In genomic region chr17:14262217-14262616, GRCm38 (mm10) we compare ENCODE assay signal across 19 mouse cellular contexts. TPM values are rescaled to one million over a fixed set of nuclear protein-coding genes. Genes with fewer than 3 reads are reported as not detected.
DNase-seq lines count a peak whose midpoint lies in the region; ATAC-seq and TF ChIP-seq lines count a peak whose summit lies in the region.
"Had no signal": no experiment of that assay in that cellular context is flagged by ENCODE, and none has a peak within 500 bp of the region (broad histone marks: within the 10 kb centered on the region; RNA-seq: fewer than 3 reads in every experiment).

No protein-coding gene starts in this region.

- TF ChIP-seq CTCF in intestine, postnatal 0 days (IDR thresholded peaks at IDR 0.05; ENCODE audit: low read depth) = no peak

- ATAC-seq in intestine, embryonic 15.5 days = peak; percentile 39
- ATAC-seq in intestine, postnatal 0 days = no peak
- no peak for ATAC-seq in lung, embryonic 15.5 days (ENCODE audit: borderline replicate concordance, extremely low read depth, low FRiP score, low TSS enrichment)
- ATAC-seq in embryonic facial prominence, embryonic 15.5 days (ENCODE audit: insufficient number of reproducible peaks, low FRiP score, low TSS enrichment, low read depth) = peak; percentile 57
- ATAC-seq in stomach, embryonic 15.5 days (ENCODE audit: insufficient read depth, low FRiP score, low read depth) = 0 out of 2 replicates have a peak, but pooled peaks have one; percentile 49
- ATAC-seq: forebrain, embryonic 13.5 days; forebrain, postnatal 0 days had no signal

- no peak for DNase-seq in lung, postnatal 14 days
- DNase-seq in layer of hippocampus, postnatal 14 days (ENCODE audit: low spot score in 2 of 2) = no peak
- DNase-seq: adrenal gland, adult 2 months; adrenal gland, postnatal 25 days; cerebellum, adult 18-20 months; cerebellum, adult 9-11 months; cerebellum, postnatal 36 days; forebrain, postnatal 0 days; gastrocnemius, postnatal 36 days; heart, adult 11 months; heart, postnatal 36 days had no signal

- peaks cover 6% of the 10 kb centered on the region for H3K4me1 ChIP-seq in intestine, embryonic 15.5 days (replicated peaks)
- no peaks in the 10 kb centered on the region for H3K4me1 ChIP-seq in intestine, postnatal 0 days (replicated peaks; ENCODE audit: control insufficient read depth, insufficient read depth, low read length)
- H3K4me1 ChIP-seq in lung, embryonic 15.5 days = peaks cover 23% of the 10 kb centered on the region
- peaks cover 4% of the 10 kb centered on the region; the same call in 1 of the 2 replicates for H3K4me1 ChIP-seq in embryonic facial prominence, embryonic 15.5 days
- H3K4me1 ChIP-seq in stomach, embryonic 15.5 days = peaks cover 4% of the 10 kb centered on the region; the same call in 1 of the 2 replicates
- H3K4me1 ChIP-seq: hindbrain, embryonic 15.5 days had no signal

- no peaks in the 10 kb centered on the region for H3K36me3 ChIP-seq in intestine, embryonic 15.5 days
- no peaks in the 10 kb centered on the region for H3K36me3 ChIP-seq in intestine, postnatal 0 days (ENCODE audit: control insufficient read depth, insufficient read depth)
- H3K36me3 ChIP-seq in lung, embryonic 15.5 days = no peaks in the 10 kb centered on the region
- no peaks in the 10 kb centered on the region for H3K36me3 ChIP-seq in embryonic facial prominence, embryonic 15.5 days
- H3K36me3 ChIP-seq in stomach, embryonic 15.5 days = no peaks in the 10 kb centered on the region
- H3K36me3 ChIP-seq: heart, embryonic 13.5 days; hindbrain, embryonic 15.5 days had no signal

- H3K27ac ChIP-seq in intestine, embryonic 15.5 days = no peak overlapping the region
- H3K27ac ChIP-seq in intestine, postnatal 0 days (ENCODE audit: low read depth, low read length) = no peak overlapping the region
- H3K27ac ChIP-seq in lung, embryonic 15.5 days = peak overlapping the region; percentile 39
- no peak overlapping the region for H3K27ac ChIP-seq in embryonic facial prominence, embryonic 15.5 days (replicated peaks)
- H3K27ac ChIP-seq in stomach, embryonic 15.5 days = peak overlapping the region; percentile 57; the same call in 1 of the 2 replicates
- H3K27ac ChIP-seq: forebrain, embryonic 13.5 days; heart, embryonic 13.5 days; hindbrain, embryonic 15.5 days had no signal

- no peaks in the 10 kb centered on the region for H3K9me3 ChIP-seq in intestine, embryonic 15.5 days
- no peaks in the 10 kb centered on the region for H3K9me3 ChIP-seq in intestine, postnatal 0 days (ENCODE audit: control insufficient read depth)
- no peaks in the 10 kb centered on the region for H3K9me3 ChIP-seq in lung, embryonic 15.5 days
- H3K9me3 ChIP-seq in embryonic facial prominence, embryonic 15.5 days (replicated peaks) = no peaks in the 10 kb centered on the region
- no peaks in the 10 kb centered on the region for H3K9me3 ChIP-seq in stomach, embryonic 15.5 days
- H3K9me3 ChIP-seq: forebrain, embryonic 13.5 days; heart, embryonic 13.5 days; hindbrain, embryonic 15.5 days had no signal

- H3K9ac ChIP-seq in intestine, embryonic 15.5 days = no peak overlapping the region
- no peak overlapping the region for H3K9ac ChIP-seq in intestine, postnatal 0 days (ENCODE audit: low read depth, low read length)
- H3K9ac ChIP-seq in lung, embryonic 15.5 days = no peak overlapping the region
- no peak overlapping the region for H3K9ac ChIP-seq in embryonic facial prominence, embryonic 15.5 days
- no peak overlapping the region for H3K9ac ChIP-seq in stomach, embryonic 15.5 days
- H3K9ac ChIP-seq: forebrain, embryonic 13.5 days; forebrain, postnatal 0 days; heart, embryonic 13.5 days; hindbrain, embryonic 15.5 days had no signal

- no peaks in the 10 kb centered on the region for H3K27me3 ChIP-seq in intestine, embryonic 15.5 days (replicated peaks)
- H3K27me3 ChIP-seq in intestine, postnatal 0 days (replicated peaks; ENCODE audit: control insufficient read depth, insufficient read depth, low read length) = no peaks in the 10 kb centered on the region
- no peaks in the 10 kb centered on the region for H3K27me3 ChIP-seq in lung, embryonic 15.5 days
- no peaks in the 10 kb centered on the region for H3K27me3 ChIP-seq in embryonic facial prominence, embryonic 15.5 days
- H3K27me3 ChIP-seq in stomach, embryonic 15.5 days (replicated peaks) = no peaks in the 10 kb centered on the region
- H3K27me3 ChIP-seq: forebrain, embryonic 13.5 days; hindbrain, embryonic 15.5 days had no signal

- WGBS in intestine, embryonic 15.5 days = 61% methylated on average over 10 of the region's 10 CpGs
- 68% methylated on average over 10 of the region's 10 CpGs for WGBS in intestine, postnatal 0 days
- WGBS in lung, embryonic 15.5 days = 46% methylated on average over 10 of the region's 10 CpGs
- whole genome bisulfite sequencing in embryonic facial prominence, embryonic 15.5 days = 59% methylated on average over 10 of the region's 10 CpGs
- WGBS in stomach, embryonic 15.5 days = 35% methylated on average over 10 of the region's 10 CpGs

- H3K4me2 ChIP-seq in intestine, embryonic 15.5 days (replicated peaks) = no peak overlapping the region
- H3K4me2 ChIP-seq in intestine, postnatal 0 days (replicated peaks; ENCODE audit: low read depth) = no peak overlapping the region
- no peak overlapping the region for H3K4me2 ChIP-seq in lung, embryonic 15.5 days
- H3K4me2 ChIP-seq in embryonic facial prominence, embryonic 15.5 days (replicated peaks) = no peak overlapping the region
- H3K4me2 ChIP-seq in stomach, embryonic 15.5 days = no peak overlapping the region
- H3K4me2 ChIP-seq: forebrain, embryonic 13.5 days; heart, embryonic 13.5 days; hindbrain, embryonic 15.5 days had no signal

- no peak overlapping the region for H3K4me3 ChIP-seq in intestine, embryonic 15.5 days (replicated peaks)
- no peak overlapping the region for H3K4me3 ChIP-seq in intestine, postnatal 0 days (ENCODE audit: low read depth, low read length)
- no peak overlapping the region for H3K4me3 ChIP-seq in lung, embryonic 15.5 days
- no peak overlapping the region for H3K4me3 ChIP-seq in embryonic facial prominence, embryonic 15.5 days (replicated peaks)
- no peak overlapping the region for H3K4me3 ChIP-seq in stomach, embryonic 15.5 days (replicated peaks)
- H3K4me3 ChIP-seq: forebrain, embryonic 13.5 days; heart, embryonic 13.5 days; hindbrain, embryonic 15.5 days had no signal

RNA-seq across cellular contexts. Expression of gene Smoc2, which starts 17.1 kb away (rescaled TPM):
- 122 and 132 TPM in 2 replicates for polyA plus RNA-seq in intestine, embryonic 15.5 days (2015; fragmentation: Nextera tagmentation; extraction: Ambion mirVana)
- polyA plus RNA-seq in intestine, postnatal 0 days (2015; fragmentation: Nextera tagmentation; extraction: Ambion mirVana) = 62.7 and 63.4 TPM in 2 replicates
- polyA plus RNA-seq in lung, embryonic 15.5 days (2015; fragmentation: Nextera tagmentation; extraction: Ambion mirVana) = 66.1 and 67.0 TPM in 2 replicates
- 172 and 177 TPM in 2 replicates for polyA plus RNA-seq in embryonic facial prominence, embryonic 15.5 days (2015; fragmentation: Nextera tagmentation; extraction: Ambion mirVana)
- polyA plus RNA-seq in stomach, embryonic 15.5 days (2015; fragmentation: Nextera tagmentation; extraction: Ambion mirVana) = 121 TPM in 2 replicates
- total RNA-seq in layer of hippocampus, postnatal 14 days (2021) = 10 to 100 TPM; 15.7 to 17.6 TPM

RNA-seq across cellular contexts. Expression of gene Dact2, which starts 58.1 kb away (rescaled TPM):
- 5.7 and 6.1 TPM in 2 replicates for polyA plus RNA-seq in intestine, embryonic 15.5 days (2015; fragmentation: Nextera tagmentation; extraction: Ambion mirVana)
- 6.2 and 7.8 TPM in 2 replicates for polyA plus RNA-seq in intestine, postnatal 0 days (2015; fragmentation: Nextera tagmentation; extraction: Ambion mirVana)
- polyA plus RNA-seq in lung, embryonic 15.5 days (2015; fragmentation: Nextera tagmentation; extraction: Ambion mirVana) = 4.6 and 4.7 TPM in 2 replicates
- polyA plus RNA-seq in embryonic facial prominence, embryonic 15.5 days (2015; fragmentation: Nextera tagmentation; extraction: Ambion mirVana) = 3.5 and 3.9 TPM in 2 replicates
- 5.2 and 7.1 TPM in 2 replicates for polyA plus RNA-seq in stomach, embryonic 15.5 days (2015; fragmentation: Nextera tagmentation; extraction: Ambion mirVana)
- 10 to 100 TPM; 20.0 to 23.2 TPM for total RNA-seq in layer of hippocampus, postnatal 14 days (2021)

Comparison
In these comparisons a context has a peak if more than half of its experiments do, and no peak if none do; other contexts are left out.
1. ATAC-seq: peak in intestine, embryonic 15.5 days (single experiment), embryonic facial prominence, embryonic 15.5 days (single experiment) and stomach, embryonic 15.5 days (single experiment); none in intestine, postnatal 0 days (single experiment) and lung, embryonic 15.5 days (single experiment).
2. H3K27ac ChIP-seq: peak in lung, embryonic 15.5 days (single experiment) and stomach, embryonic 15.5 days (single experiment); none in intestine, embryonic 15.5 days (single experiment), intestine, postnatal 0 days (single experiment) and embryonic facial prominence, embryonic 15.5 days (single experiment).